Mouse (Mus musculus): Measurements from ENCODE around the gene Adamts2. TPM values are rescaled to one million over a fixed set of nuclear protein-coding genes. Genes with fewer than 3 reads are reported as not detected.
A peak's percentile ranks its signal among the peaks of the same experiment; 100 is the strongest.

The Adamts2 gene
- total RNA-seq, 2 experiments from 2014 or later: 17.4 to 17.8 TPM

- peak; percentile 52 to 81 for DNase-seq (ENCODE audit: low spot score in 2 of 2)
These were observed 239.3 kb downstream of the Adamts2 start, which contains the start of gene Zfp879 for GRCm38 (mm10) chr11:50841023-50841735. Zfp879 (minus strand) TSS chr11:50841552.

DNA sequence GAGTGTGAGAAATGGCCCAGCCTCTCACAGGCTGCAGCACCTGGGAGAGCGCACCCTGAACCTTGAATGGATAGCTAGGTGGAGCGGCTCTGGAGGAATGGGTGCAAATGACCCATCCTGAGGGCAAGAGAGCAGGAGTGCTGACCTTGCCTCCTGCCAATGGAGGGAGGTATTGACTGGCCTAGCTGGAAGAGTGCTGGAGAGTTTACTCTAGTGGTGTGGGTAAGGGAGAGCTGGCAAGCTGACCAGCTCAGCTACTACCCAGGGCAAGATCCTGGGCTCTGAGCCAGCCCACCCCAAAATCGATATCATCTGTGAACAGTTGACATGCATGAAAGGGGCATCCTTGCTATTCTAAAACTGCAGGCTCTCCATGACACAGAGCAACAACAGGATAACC lies 244.1 kb downstream of the Adamts2 start:
- no peak for DNase-seq (ENCODE audit: low spot score in 2 of 2)

- no peak for DNase-seq (ENCODE audit: low spot score in 2 of 2)
These were observed 245.2 kb downstream of the Adamts2 start for GRCm38 (mm10) chr11:50847047-50847446.

GRCm38 (mm10) chr11:50848520-50849137 lies 246.7 kb downstream of the Adamts2 start:
- DNase-seq (ENCODE audit: low spot score in 2 of 2): no peak

DNA sequence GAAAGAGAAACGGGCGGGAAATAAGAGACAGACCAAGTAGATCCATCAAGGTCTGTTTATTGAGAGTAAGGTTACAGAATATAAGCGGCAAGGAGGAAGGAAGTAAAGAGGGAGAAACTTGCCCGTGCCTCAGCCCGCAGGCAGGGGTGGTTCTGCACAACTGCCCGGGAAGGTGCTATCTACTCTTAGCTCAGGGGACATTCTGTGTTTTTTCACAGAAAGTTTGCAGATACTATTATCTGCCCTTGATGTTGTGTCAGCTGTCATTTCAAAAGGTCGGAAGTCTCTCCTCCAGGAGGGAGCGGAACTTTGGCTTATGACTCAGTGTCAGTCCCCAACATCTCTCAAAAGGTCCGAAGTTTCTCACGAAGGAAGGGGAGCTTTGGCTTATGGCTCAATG lies 247.4 kb downstream of the Adamts2 start:
- no peak for DNase-seq (ENCODE audit: low spot score in 2 of 2)

GRCm38 (mm10) chr11:50850177-50850735 lies 248.4 kb downstream of the Adamts2 start, which contains the start of gene Grm6:
Grm6 (plus strand) TSS chr11:50850685.
- no peak for DNase-seq (ENCODE audit: low spot score in 2 of 2)

- no peak for DNase-seq (ENCODE audit: low spot score in 2 of 2)
These were observed 249.2 kb downstream of the Adamts2 start for GRCm38 (mm10) chr11:50850989-50851601.

Other genes with a start within 250 kb of the Adamts2 start
- gene Cby3, start 247.6 kb upstream of the Adamts2 start, total RNA-seq (2021): not detected
- 100 to 1,000 TPM; 380 to 474 TPM for gene Hnrnph1, start 225.1 kb upstream of the Adamts2 start, total RNA-seq (2021)
- gene Rufy1, start 171.0 kb upstream of the Adamts2 start, total RNA-seq (2021): 10 to 100 TPM; 32.8 to 34.2 TPM
- gene Zfp354c, start 225.6 kb downstream of the Adamts2 start, total RNA-seq (2021): 10 to 100 TPM; 13.8 to 18.4 TPM
- under 1 TPM; 0.64 to 0.71 TPM for gene Zfp879, start 239.5 kb downstream of the Adamts2 start, total RNA-seq (2021)
- not detected for gene Grm6, start 248.6 kb downstream of the Adamts2 start, total RNA-seq (2021)

Measured in adrenal gland, postnatal 4 days (tissue).